Mouse (Mus musculus) CH12.LX (cell line): Measurements from ENCODE around the gene Vhl. TPM values are rescaled to one million over a fixed set of nuclear protein-coding genes. Genes with fewer than 3 reads are reported as not detected.

ENCODE experiments used
- DNase-seq: peaks from one replicate; pipeline ENCODE4 v3.0.0-alpha.2; 2013; ENCODE audit errors: extremely low read depth
- H3K27ac ChIP-seq: 2 replicates; pipeline ENCODE4 v1.5.1; 2012; ENCODE audit warnings: low read depth, mild to moderate bottlenecking, control low read depth, moderate library complexity; ENCODE audit not compliant: insufficient read depth
- H3K27me3 ChIP-seq: replicated peaks from 2 replicates; pipeline ENCODE3; 2012; ENCODE audit warnings: inconsistent platforms
- H3K36me3 ChIP-seq, 2 experiments: replicated peaks in 1 of 2; 2 replicates each; pipeline versions ENCODE3 to v1.6.1; 2012; ENCODE audit warnings: inconsistent platforms in 1 of 2, low read length in 1 of 2, mild to moderate bottlenecking in 1 of 2, mixed read lengths in 1 of 2, moderate library complexity in 1 of 2; ENCODE audit not compliant: control insufficient read depth in 1 of 2, insufficient read depth in 1 of 2
- H3K4me1 ChIP-seq, 2 experiments: 2 replicates each; pipeline ENCODE4 v1.6.1; 2012; ENCODE audit warnings: inconsistent platforms in 1 of 2, moderate library complexity in 1 of 2; ENCODE audit not compliant: insufficient read depth in 2 of 2, control insufficient read depth in 1 of 2
- H3K4me2 ChIP-seq: 2 replicates; pipeline ENCODE4 v1.6.1; 2012; ENCODE audit warnings: low read depth, mild to moderate bottlenecking, control low read depth; ENCODE audit not compliant: poor library complexity, insufficient read depth, severe bottlenecking
- H3K4me3 ChIP-seq, 3 experiments: fragments of 150-350 bp in 1 of 3; sonication (generic) in 1 of 3; replicated peaks in 1 of 3; 2 replicates each; pipeline versions ENCODE3 to v1.5.1; 2011 to 2012; ENCODE audit warnings: low read depth in 2 of 3, low read length in 2 of 3, mild to moderate bottlenecking in 2 of 3, moderate library complexity in 2 of 3, control low read depth in 1 of 3, improper control_type of control experiment in 1 of 3, inconsistent platforms in 1 of 3, mixed read lengths in 1 of 3; ENCODE audit not compliant: poor library complexity in 1 of 3
- H3K79me2 ChIP-seq: replicated peaks from 2 replicates; pipeline ENCODE4 v1.6.1; 2012; ENCODE audit warnings: mild to moderate bottlenecking, moderate library complexity; ENCODE audit not compliant: control insufficient read depth, poor library complexity, insufficient read depth, severe bottlenecking; ENCODE audit errors: extremely low read depth
- H3K9ac ChIP-seq: 2 replicates; pipeline ENCODE4 v1.6.1; 2012; ENCODE audit warnings: low read depth, mild to moderate bottlenecking, control low read depth, moderate library complexity; ENCODE audit not compliant: insufficient read depth
- H3K9me3 ChIP-seq: replicated peaks from 2 replicates; pipeline ENCODE3; 2012; ENCODE audit warnings: low read length, inconsistent platforms, mixed read lengths
- BHLHE40 ChIP-seq: IDR thresholded peaks from 2 replicates; pipeline ENCODE4 v1.6.1; 2011; ENCODE audit warnings: mild to moderate bottlenecking, low read depth, low read length, improper control_type of control experiment
- CHD2 ChIP-seq: IDR thresholded peaks from 2 replicates; pipeline ENCODE4 v1.6.1; 2011; ENCODE audit warnings: low read length, improper control_type of control experiment
- CTCF ChIP-seq, 2 experiments: IDR thresholded peaks in 1 of 2; conservative IDR thresholded peaks in 1 of 2; 2 replicates each; pipeline ENCODE4 v1.5.1; 2011 to 2012; ENCODE audit warnings: low read depth in 2 of 2, low read length in 2 of 2, improper control_type of control experiment in 1 of 2, inconsistent platforms in 1 of 2, mild to moderate bottlenecking in 1 of 2, moderate library complexity in 1 of 2
- E2F4 ChIP-seq: IDR thresholded peaks from 2 replicates; pipeline ENCODE4 v1.6.1; 2011; ENCODE audit warnings: low read depth, low read length, improper control_type of control experiment; ENCODE audit not compliant: insufficient replicate concordance
- ELF1 ChIP-seq: IDR thresholded peaks from 2 replicates; pipeline ENCODE4 v1.6.1; 2014; ENCODE audit warnings: low read depth, mild to moderate bottlenecking, inconsistent platforms, low read length, improper control_type of control experiment
- ETS1 ChIP-seq: conservative IDR thresholded peaks from 2 replicates; pipeline ENCODE4 v1.6.1; 2012; ENCODE audit warnings: low read depth, mild to moderate bottlenecking, inconsistent platforms, low read length, improper control_type of control experiment, moderate library complexity
- GABPA ChIP-seq: IDR thresholded peaks from 2 replicates; pipeline ENCODE4 v1.6.1; 2012; ENCODE audit warnings: low read depth, low read length, improper control_type of control experiment, inconsistent platforms; ENCODE audit not compliant: insufficient replicate concordance
- IRF4 ChIP-seq: IDR thresholded peaks from 2 replicates; pipeline ENCODE4 v1.6.1; 2014; ENCODE audit warnings: low read depth, mild to moderate bottlenecking, inconsistent platforms, low read length, improper control_type of control experiment
- JUN ChIP-seq: IDR thresholded peaks from 2 replicates; pipeline ENCODE4 v1.6.1; 2011; ENCODE audit warnings: low read depth, mild to moderate bottlenecking, low read length, improper control_type of control experiment, moderate library complexity; ENCODE audit not compliant: insufficient read depth
- MAFK ChIP-seq: IDR thresholded peaks from 2 replicates; pipeline ENCODE4 v1.6.1; 2011; ENCODE audit warnings: low read length, improper control_type of control experiment; ENCODE audit not compliant: insufficient replicate concordance
- MAX ChIP-seq: IDR thresholded peaks from 2 replicates; pipeline ENCODE4 v1.6.1; 2011; ENCODE audit warnings: low read length, improper control_type of control experiment
- MAZ ChIP-seq: IDR thresholded peaks from 2 replicates; pipeline ENCODE4 v1.6.1; 2012; ENCODE audit warnings: low read depth, mild to moderate bottlenecking, inconsistent platforms, low read length, improper control_type of control experiment, moderate library complexity
- MEF2A ChIP-seq: IDR thresholded peaks from 2 replicates; pipeline ENCODE4 v1.6.1; 2014; ENCODE audit warnings: low read depth, mild to moderate bottlenecking, inconsistent platforms, low read length, improper control_type of control experiment, borderline replicate concordance
- MXI1 ChIP-seq: IDR thresholded peaks from 2 replicates; pipeline ENCODE4 v1.6.1; 2011; ENCODE audit warnings: mild to moderate bottlenecking, low read depth, low read length, improper control_type of control experiment
- MYC ChIP-seq: IDR thresholded peaks from 2 replicates; pipeline ENCODE4 v1.6.1; 2011; ENCODE audit warnings: low read depth, mild to moderate bottlenecking, improper control_type of control experiment, low read length
- NELFE ChIP-seq: IDR thresholded peaks from 2 replicates; pipeline ENCODE4 v1.6.1; 2011; ENCODE audit warnings: low read depth, low read length, improper control_type of control experiment
- NRF1 ChIP-seq: IDR thresholded peaks from 2 replicates; pipeline ENCODE4 v1.6.1; 2014; ENCODE audit warnings: low read depth, mild to moderate bottlenecking, inconsistent platforms, low read length, improper control_type of control experiment, moderate library complexity
- PAX5 ChIP-seq: IDR thresholded peaks from 2 replicates; pipeline ENCODE4 v1.6.1; 2012; ENCODE audit warnings: low read length, inconsistent platforms, mixed read lengths
- POLR2A ChIP-seq: IDR thresholded peaks from 2 replicates; pipeline ENCODE4 v1.6.1; 2011; ENCODE audit warnings: low read depth, mild to moderate bottlenecking, improper control_type of control experiment, low read length
- POLR2AphosphoS2 ChIP-seq: IDR thresholded peaks from 2 replicates; pipeline ENCODE4 v1.6.1; 2011; ENCODE audit warnings: low read depth, low read length, improper control_type of control experiment
- RAD21 ChIP-seq: IDR thresholded peaks from 2 replicates; pipeline ENCODE4 v1.6.1; 2011; ENCODE audit warnings: low read depth, mild to moderate bottlenecking, low read length, improper control_type of control experiment, moderate library complexity
- SIN3A ChIP-seq: IDR thresholded peaks from 2 replicates; pipeline ENCODE4 v1.6.1; 2012; ENCODE audit warnings: low read length, improper control_type of control experiment, inconsistent platforms
- SMC3 ChIP-seq: IDR thresholded peaks from 2 replicates; pipeline ENCODE4 v1.6.1; 2011; ENCODE audit warnings: low read depth, low read length, improper control_type of control experiment
- TBP ChIP-seq: conservative IDR thresholded peaks from 2 replicates; pipeline ENCODE4 v1.6.1; 2011; ENCODE audit warnings: low read depth, low read length, improper control_type of control experiment
- TCF12 ChIP-seq: IDR thresholded peaks from 2 replicates; pipeline ENCODE4 v1.6.1; 2014; ENCODE audit warnings: low read depth, mild to moderate bottlenecking, inconsistent platforms, low read length, improper control_type of control experiment
- USF2 ChIP-seq: conservative IDR thresholded peaks from 2 replicates; pipeline ENCODE4 v1.6.1; 2011; ENCODE audit warnings: low read depth, low read length, improper control_type of control experiment
- ZC3H11A ChIP-seq: IDR thresholded peaks from 2 replicates; pipeline ENCODE4 v1.6.1; 2012; ENCODE audit warnings: low read depth, mild to moderate bottlenecking, inconsistent platforms, low read length, improper control_type of control experiment
- ZKSCAN1 ChIP-seq: IDR thresholded peaks from 2 replicates; pipeline ENCODE4 v1.6.1; 2012; ENCODE audit warnings: low read depth, inconsistent platforms, low read length, improper control_type of control experiment, borderline replicate concordance
- ZNF384 ChIP-seq: IDR thresholded peaks from 2 replicates; pipeline ENCODE4 v1.6.1; 2012; ENCODE audit warnings: low read depth, low read length, improper control_type of control experiment, inconsistent platforms
- dilution Hi-C: fragments of 300-500 bp; cut with MboI; formaldehyde crosslinking; loops from 2 replicates; pipeline ENCODE4 v1.14.3; 2020; ENCODE audit warnings: low sequenced_read_pairs; ENCODE audit not compliant: extremely low pct_unique_long_range_greater_than_20kb, extremely low pct_ligation_motif_present
- in situ Hi-C: fragments of 300-500 bp; cut with MboI; formaldehyde crosslinking; loops from 3 replicates; pipeline ENCODE4 v1.14.3; 2019; ENCODE audit warnings: low sequenced_read_pairs, low pct_ligation_motif_present, low pct_unique_long_range_greater_than_20kb, mixed read lengths
- polyA plus RNA-seq: library from polyadenylated mRNA; unstranded; fragments of >175 nt; gene quantifications from 2 replicates; pipeline ENCODE4 v1.2.1, GENCODE M21; 2012; ENCODE audit warnings: low read depth; ENCODE audit not compliant: insufficient read length
- total RNA-seq, 2 experiments: library from RNA; depleted of rRNA; stranded (reverse); fragments of 300-350 nt in 1 of 2; fragments of >200 nt in 1 of 2; gene quantifications; 2 replicates each; pipeline ENCODE4 v1.2.3; 2012 to 2014

Vhl gene
- total and polyA plus RNA-seq, 3 experiments = 14.2 to 36.6 (median 23.1) TPM

GRCm38 (mm10) chr6:113667611-113668122 lies 43.9 kb downstream of the Vhl start:
- Histone ChIP-seq H3K27ac (peak overlapping the region; percentile 79), H3K27me3 (no peaks in the 10 kb centered on the region), H3K79me2 (peaks cover 53% of the 10 kb centered on the region), H3K9me3 (peaks cover 13% of the 10 kb centered on the region), H3K9ac (0 out of 2 replicates have a peak overlapping the region, but pooled peaks have one; percentile 23), H3K4me3 (no peak overlapping the region), H3K4me1 (peaks cover 45 to 72% of the 10 kb centered on the region in 2 experiments), H3K4me2 (0 out of 2 replicates have a peak overlapping the region, but pooled peaks have one; percentile 49), H3K36me3 (peaks cover 29 to 55% of the 10 kb centered on the region in 2 experiments)
- in situ Hi-C loops (no loop called here), dilution Hi-C loops (no loop called here)
- no peak for TF ChIP-seq RAD21
- TF ChIP-seq ELF1 = no peak
- TF ChIP-seq ZNF384 = no peak
- TF ChIP-seq MEF2A = no peak
- no peak for TF ChIP-seq MAFK
- TF ChIP-seq NRF1 = no peak
- no peak for TF ChIP-seq MAX
- no peak for TF ChIP-seq MAZ
- no peak for TF ChIP-seq TCF12
- no peak for TF ChIP-seq IRF4
- TF ChIP-seq CTCF (conservative IDR thresholded peaks at IDR 0.05 in 1 of 2, IDR thresholded peaks at IDR 0.05 in 1 of 2; ENCODE audit: low read depth in 2 of 2, low read length in 2 of 2) = no peak
- no peak for TF ChIP-seq E2F4
- no peak for TF ChIP-seq USF2
- no peak for TF ChIP-seq POLR2AphosphoS2
- no peak for TF ChIP-seq ZC3H11A
- TF ChIP-seq ETS1 = no peak
- no peak for TF ChIP-seq POLR2A
- TF ChIP-seq ZKSCAN1 = no peak
- DNase-seq = no peak

GRCm38 (mm10) chr6:113668287-113669154 lies 44.8 kb downstream of the Vhl start:
- Histone ChIP-seq H3K4me3 (peak overlapping the region; percentile 46 to 58 (median 51)), H3K4me2 (peak overlapping the region; percentile 65), H3K27me3 (no peaks in the 10 kb centered on the region), H3K9ac (peak overlapping the region; percentile 35; the same call in 1 of the 2 replicates), H3K79me2 (peaks cover 47% of the 10 kb centered on the region), H3K36me3 (peaks cover 32 to 57% of the 10 kb centered on the region in 2 experiments), H3K4me1 (peaks cover 37 to 72% of the 10 kb centered on the region in 2 experiments), H3K9me3 (peaks cover 8% of the 10 kb centered on the region), H3K27ac (peak overlapping the region; percentile 99)
- in situ Hi-C loops = no loop called here
- peak; percentile 94 for DNase-seq
- dilution Hi-C loops = no loop called here
- TF ChIP-seq SIN3A (peak; percentile 95), ZNF384 (peak; percentile 86), MXI1 (peak; percentile 86), ELF1 (peak; percentile 76), POLR2AphosphoS2 (peak; percentile 51; the same call in 1 of the 2 replicates), GABPA (no peak), PAX5 (no peak), MAX (peak; percentile 73), NRF1 (peak; percentile 14; the same call in 1 of the 2 replicates), NELFE (0 out of 2 replicates have a peak, but pooled peaks have one; percentile 26), ZKSCAN1 (no peak), IRF4 (peak; percentile 93), TCF12 (peak; percentile 99), SMC3 (no peak; the same call in 1 of the 2 replicates), JUN (peak; percentile 94), BHLHE40 (peak; percentile 95), TBP (no peak), ZC3H11A (no peak), CHD2 (peak; percentile 94), MYC (peak; percentile 65; the same call in 1 of the 2 replicates)
